Mouse (Mus musculus): ENCODE results near the gene Lsm8. TPM values are rescaled to one million over a fixed set of nuclear protein-coding genes. Genes with fewer than 3 reads are reported as not detected.

Lsm8 gene
- 5.8 and 8.9 TPM in 2 replicates for polyA plus RNA-seq (2012; rRNA removed)

DNA sequence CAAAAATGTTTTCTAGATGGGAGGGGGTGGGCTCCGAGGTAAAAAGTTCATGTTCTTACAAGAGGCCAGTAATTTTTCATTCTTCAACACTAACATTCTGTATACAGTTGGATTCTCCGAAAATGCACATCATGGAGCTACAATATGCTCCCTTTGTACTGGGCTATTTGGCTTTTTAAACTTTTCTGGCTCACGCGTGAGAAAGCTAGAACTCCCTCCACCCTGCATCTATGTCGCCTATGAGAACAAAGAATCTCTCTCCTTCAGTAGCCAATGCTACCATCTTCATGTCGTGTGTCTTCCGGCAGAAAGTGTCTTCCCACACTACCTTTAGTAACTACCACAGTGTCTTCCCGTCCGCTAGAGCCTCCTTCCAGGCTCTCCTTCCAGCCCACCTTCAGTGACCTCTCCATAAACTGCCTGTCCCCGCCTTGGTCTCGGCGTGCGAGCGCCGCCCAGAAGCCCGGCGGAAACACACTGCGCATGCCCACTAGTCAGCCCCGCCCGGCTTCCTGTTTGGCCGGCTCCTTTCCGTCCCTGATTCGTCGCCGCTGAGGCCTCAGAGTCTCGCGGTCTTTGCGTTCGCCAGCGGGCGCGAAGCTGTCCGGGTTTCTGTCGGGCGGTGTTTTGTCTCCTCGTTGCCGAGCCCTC lies at the start of gene Lsm8:
Gene Lsm8 (plus strand): TSS at position 529 of the 651 bp plus-strand sequence.

DNA sequence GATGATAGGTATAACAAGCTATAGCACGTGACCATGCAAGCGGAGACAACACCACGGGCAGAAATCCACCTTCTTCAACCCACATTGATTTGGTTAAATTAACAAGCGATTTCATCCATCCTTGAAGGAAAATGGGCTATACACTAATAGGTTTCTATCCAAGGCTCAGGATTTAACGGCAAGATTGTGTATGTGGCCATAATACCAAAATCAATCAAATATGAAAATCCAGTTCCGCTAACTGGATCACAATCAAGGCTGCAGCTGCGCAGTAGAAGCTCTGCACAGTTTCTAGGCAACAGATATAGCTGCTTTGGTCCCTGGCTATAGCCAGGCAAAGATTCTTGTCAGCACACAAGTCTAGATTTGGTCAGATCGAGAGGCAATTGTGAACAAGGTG lies 17.6 kb downstream of the Lsm8 start, which contains the start of gene Ankrd7:
Gene Ankrd7 (plus strand): TSS at position 301 of the 400 bp plus-strand sequence.

Other genes with a start within 250 kb of the Lsm8 start
- gene Ankrd7, start 17.7 kb downstream of the Lsm8 start, polyA plus RNA-seq (2012; rRNA removed), result not detected in 2 replicates

All from colon, adult 2 months (tissue).